In genomic region chr2:109674532-109674931, GRCm38 (mm10) we compare ENCODE assay signal across 8 mouse cellular contexts. TPM values are rescaled to one million over a fixed set of nuclear protein-coding genes. Genes with fewer than 3 reads are reported as not detected.
DNase-seq lines count a peak whose midpoint lies in the region; ATAC-seq and TF ChIP-seq lines count a peak whose summit lies in the region.

TSS of gene Bdnf (plus strand) at chr2:109674700.

- peak within 1 kb of the TSS; percentile 75; the same call in 1 of the 2 replicates for H3K27ac ChIP-seq in layer of hippocampus, adult 2 months
- H3K27ac ChIP-seq in embryonic facial prominence, embryonic 12.5 days, result no peak within 1 kb of the TSS
- no peak within 1 kb of the TSS for H3K27ac ChIP-seq in intestine, embryonic 16.5 days (ENCODE audit: low read length)
- H3K27ac ChIP-seq in midbrain, embryonic 16.5 days (ENCODE audit: low read length), result no peak within 1 kb of the TSS

- WGBS in embryonic facial prominence, embryonic 12.5 days, result under 1% methylated on average over 15 of the region's 15 CpGs
- 3% methylated on average over 15 of the region's 15 CpGs for WGBS in intestine, embryonic 16.5 days
- 0% methylated on average over 15 of the region's 15 CpGs for WGBS in midbrain, embryonic 16.5 days

- no peaks in the 10 kb centered on the region for H3K9me3 ChIP-seq in embryonic facial prominence, embryonic 12.5 days
- H3K9me3 ChIP-seq in intestine, embryonic 16.5 days (ENCODE audit: control insufficient read depth, low read length), result no peaks in the 10 kb centered on the region
- H3K9me3 ChIP-seq in midbrain, embryonic 16.5 days (replicated peaks; ENCODE audit: control insufficient read depth, low read length, poor library complexity, severe bottlenecking), result no peaks in the 10 kb centered on the region

- no peaks in the 10 kb centered on the region for H3K36me3 ChIP-seq in embryonic facial prominence, embryonic 12.5 days
- no peaks in the 10 kb centered on the region for H3K36me3 ChIP-seq in intestine, embryonic 16.5 days (ENCODE audit: control insufficient read depth, insufficient read depth, low read length)
- H3K36me3 ChIP-seq in midbrain, embryonic 16.5 days (ENCODE audit: control insufficient read depth, insufficient read depth, low read length), result no peaks in the 10 kb centered on the region

- peaks cover 23% of the 10 kb centered on the region for H3K4me1 ChIP-seq in embryonic facial prominence, embryonic 12.5 days
- peaks cover 12% of the 10 kb centered on the region for H3K4me1 ChIP-seq in intestine, embryonic 16.5 days (ENCODE audit: control insufficient read depth, insufficient read depth, low read length)
- peaks cover 17% of the 10 kb centered on the region for H3K4me1 ChIP-seq in midbrain, embryonic 16.5 days (ENCODE audit: control insufficient read depth, insufficient read depth, low read length)

- H3K27me3 ChIP-seq in embryonic facial prominence, embryonic 12.5 days, result peaks cover 56% of the 10 kb centered on the region
- peaks cover 55% of the 10 kb centered on the region for H3K27me3 ChIP-seq in intestine, embryonic 16.5 days (replicated peaks; ENCODE audit: control insufficient read depth, insufficient read depth, low read length)
- peaks cover 11% of the 10 kb centered on the region for H3K27me3 ChIP-seq in midbrain, embryonic 16.5 days (ENCODE audit: control insufficient read depth, insufficient read depth, low read depth, low read length)

- TF ChIP-seq CTCF in layer of hippocampus, adult 2 months (conservative IDR thresholded peaks at IDR 0.05), result no peak

- peak within 1 kb of the TSS; percentile 82 for H3K4me2 ChIP-seq in embryonic facial prominence, embryonic 12.5 days (replicated peaks)
- H3K4me2 ChIP-seq in intestine, embryonic 16.5 days (ENCODE audit: low read depth, low read length), result peak within 1 kb of the TSS; percentile 52
- peak within 1 kb of the TSS; percentile 100 for H3K4me2 ChIP-seq in midbrain, embryonic 16.5 days (ENCODE audit: low read length)

- peak within 1 kb of the TSS; percentile 70 for H3K4me3 ChIP-seq in layer of hippocampus, adult 2 months
- H3K4me3 ChIP-seq in embryonic facial prominence, embryonic 12.5 days, result peak within 1 kb of the TSS; percentile 42
- peak within 1 kb of the TSS; percentile 36 for H3K4me3 ChIP-seq in intestine, embryonic 16.5 days (ENCODE audit: low read length)
- H3K4me3 ChIP-seq in midbrain, embryonic 16.5 days (ENCODE audit: low read depth, low read length), result peak within 1 kb of the TSS; percentile 49

- H3K9ac ChIP-seq in embryonic facial prominence, embryonic 12.5 days, result no peak within 1 kb of the TSS
- H3K9ac ChIP-seq in intestine, embryonic 16.5 days (ENCODE audit: low read depth, low read length), result no peak within 1 kb of the TSS
- H3K9ac ChIP-seq in midbrain, embryonic 16.5 days (ENCODE audit: low read depth, low read length), result peak within 1 kb of the TSS; percentile 61

- ATAC-seq in embryonic facial prominence, embryonic 12.5 days (ENCODE audit: insufficient number of reproducible peaks, insufficient read depth, low FRiP score, low TSS enrichment), result no peak
- ATAC-seq in intestine, embryonic 16.5 days, result no peak
- ATAC-seq in midbrain, embryonic 16.5 days, result no peak

- DNase-seq in layer of hippocampus, adult 2 months (ENCODE audit: low spot score in 2 of 2), result no peak
- DNase-seq in layer of hippocampus, adult 9-11 months, result no peak
- DNase-seq in B cell, adult 2 months, result no peak
- DNase-seq in frontal cortex, postnatal 14 days (ENCODE audit: low spot score in 2 of 2), result no peak
- no peak for DNase-seq in adrenal gland, postnatal 36 days

RNA-seq across cellular contexts. Expression of gene Bdnf, which starts in this region (rescaled TPM):
- 10 to 100 TPM; 29.6 to 31.2 TPM for total RNA-seq in layer of hippocampus, adult 2 months (2021)
- polyA plus RNA-seq in embryonic facial prominence, embryonic 12.5 days (2016; fragmentation: Nextera tagmentation; extraction: Ambion mirVana), result 5.3 and 5.4 TPM in 2 replicates
- polyA plus RNA-seq in intestine, embryonic 16.5 days (2015; fragmentation: Nextera tagmentation; extraction: Ambion mirVana), result 2.1 and 2.2 TPM in 2 replicates
- 7.3 and 9.3 TPM in 2 replicates for polyA plus RNA-seq in midbrain, embryonic 16.5 days (2015; fragmentation: Nextera tagmentation; extraction: Ambion mirVana)
- total RNA-seq in adrenal gland, postnatal 36 days (2021), result under 1 TPM; 0.07 to 0.16 TPM

Comparison
In these comparisons a context has a peak if more than half of its experiments do, and no peak if none do; other contexts are left out.
1. RNA of gene Bdnf (total RNA-seq): 29.6 to 31.2 TPM in layer of hippocampus, adult 2 months; 0.07 to 0.16 TPM in adrenal gland, postnatal 36 days; every median in the first group is over 10 times any median in the second.
2. Peak in every context shown above with its lines, with median percentiles within 50 percentile points of each other: H3K4me3 ChIP-seq and H3K4me2 ChIP-seq.